Comparison of ENCODE assay signal across 9 mouse cellular contexts in the genomic region with DNA sequence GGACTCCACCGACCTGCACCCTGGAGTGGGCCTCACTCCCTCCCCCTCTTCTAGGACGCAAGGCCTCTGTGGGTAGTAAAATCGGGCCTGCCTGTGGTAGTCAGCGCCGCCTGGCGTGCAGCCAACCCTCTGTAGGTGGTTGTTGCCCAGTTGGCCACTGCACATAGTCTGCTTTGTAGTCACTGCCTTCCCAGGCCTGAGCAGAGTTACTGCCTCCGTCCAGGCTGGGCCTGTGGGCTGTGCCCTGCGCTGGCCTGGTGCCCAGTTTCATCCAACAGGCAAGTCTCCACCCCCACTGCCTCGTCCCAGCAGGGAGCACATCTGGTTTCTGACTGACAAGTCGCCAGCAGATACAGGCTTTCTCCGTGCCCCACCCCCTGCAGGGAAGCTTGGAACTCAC. TPM values are rescaled to one million over a fixed set of nuclear protein-coding genes. Genes with fewer than 3 reads are reported as not detected.
A peak's percentile ranks its signal among the peaks of the same experiment; 100 is the strongest.
DNase-seq lines count a peak whose midpoint lies in the region; ATAC-seq and TF ChIP-seq lines count a peak whose summit lies in the region.
"Had no signal": no experiment of that assay in that cellular context is flagged by ENCODE, and none has a peak within 500 bp of the region (broad histone marks: within the 10 kb centered on the region; RNA-seq: fewer than 3 reads in every experiment).

No protein-coding gene starts in this region.

- no peak overlapping the region for H3K4me2 ChIP-seq in forebrain, embryonic 12.5 days
- H3K4me2 ChIP-seq in heart, embryonic 15.5 days, result no peak overlapping the region

- no peak overlapping the region for H3K4me3 ChIP-seq in forebrain, embryonic 12.5 days (replicated peaks)
- no peak overlapping the region for H3K4me3 ChIP-seq in heart, embryonic 15.5 days
- no peak overlapping the region for H3K4me3 ChIP-seq in liver, adult 2 months (ENCODE audit: insufficient read depth, low read depth, low read length)

- peak; percentile 32 for DNase-seq in urinary bladder, adult 2 months (ENCODE audit: low spot score)
- DNase-seq in urinary bladder, postnatal 10 days (ENCODE audit: low spot score), result no peak
- DNase-seq in kidney, postnatal 25 days, result peak; percentile 91 to 95
- peak; percentile 92 for DNase-seq in liver, adult 2 months (ENCODE audit: extremely low read depth, low read depth, low spot score)
- peak; percentile 35 for DNase-seq in ovary, postnatal 10 days (ENCODE audit: low spot score)
- no peak for DNase-seq in thymus, postnatal 36 days

- H3K4me1 ChIP-seq in forebrain, embryonic 12.5 days, result peaks cover 5% of the 10 kb centered on the region; the same call in 1 of the 2 replicates
- peaks cover 25% of the 10 kb centered on the region for H3K4me1 ChIP-seq in heart, embryonic 15.5 days (replicated peaks)
- H3K4me1 ChIP-seq in liver, adult 2 months (ENCODE audit: control insufficient read depth, insufficient read depth, low read length), result peaks cover 15% of the 10 kb centered on the region

- H3K27me3 ChIP-seq in forebrain, embryonic 12.5 days, result no peaks in the 10 kb centered on the region; the same call in 1 of the 2 replicates
- no peaks in the 10 kb centered on the region for H3K27me3 ChIP-seq in heart, embryonic 15.5 days
- no peaks in the 10 kb centered on the region for H3K27me3 ChIP-seq in liver, adult 2 months (ENCODE audit: control insufficient read depth, insufficient read depth, low read length)

- peak; percentile 17; the same call in 1 of the 2 replicates for TF ChIP-seq CTCF in liver, adult 2 months (IDR thresholded peaks at IDR 0.05; ENCODE audit: low read depth, low read length)

- WGBS in forebrain, embryonic 12.5 days, result 49% methylated on average over 11 of the region's 11 CpGs
- 14% methylated on average over 11 of the region's 11 CpGs for WGBS in heart, embryonic 15.5 days
- WGBS in liver, adult 2 months, result 13% methylated on average over 11 of the region's 11 CpGs

- ATAC-seq in forebrain, embryonic 12.5 days (ENCODE audit: low FRiP score), result peak; percentile 51; the same call in 1 of the 2 replicates
- ATAC-seq in heart, embryonic 15.5 days (replicated peaks; ENCODE audit: insufficient number of reproducible peaks, insufficient read depth, low FRiP score, low read depth), result peak; percentile 89

- peaks cover 33% of the 10 kb centered on the region for H3K36me3 ChIP-seq in forebrain, embryonic 12.5 days (replicated peaks)
- peaks cover 53% of the 10 kb centered on the region for H3K36me3 ChIP-seq in heart, embryonic 15.5 days
- peaks cover 2% of the 10 kb centered on the region; the same call in 1 of the 2 replicates for H3K36me3 ChIP-seq in liver, adult 2 months (ENCODE audit: control insufficient read depth, insufficient read depth, low read length)
- H3K36me3 ChIP-seq: G1E had no signal

- no peaks in the 10 kb centered on the region for H3K79me2 ChIP-seq in liver, adult 2 months (ENCODE audit: control insufficient read depth, insufficient read depth, low read length)

- H3K9ac ChIP-seq in forebrain, embryonic 12.5 days, result no peak overlapping the region
- H3K9ac ChIP-seq in heart, embryonic 15.5 days, result no peak overlapping the region
- H3K9ac ChIP-seq in liver, adult 2 months (ENCODE audit: low read depth, low read length), result no peak overlapping the region

- no peaks in the 10 kb centered on the region for H3K9me3 ChIP-seq in forebrain, embryonic 12.5 days
- H3K9me3 ChIP-seq in heart, embryonic 15.5 days (replicated peaks), result no peaks in the 10 kb centered on the region
- H3K9me3 ChIP-seq: G1E had no signal

- 0 out of 2 replicates have a peak, but pooled peaks have one; percentile 3 for TF ChIP-seq POLR2A in liver, adult 2 months (IDR thresholded peaks at IDR 0.05; ENCODE audit: extremely low read depth, insufficient read depth, low read length)

- H3K27ac ChIP-seq in forebrain, embryonic 12.5 days, result no peak overlapping the region
- peak overlapping the region; percentile 62 for H3K27ac ChIP-seq in heart, embryonic 15.5 days
- peak overlapping the region; percentile 7; the same call in 1 of the 2 replicates for H3K27ac ChIP-seq in liver, adult 2 months (replicated peaks; ENCODE audit: insufficient read depth, low read depth, low read length)

RNA-seq across cellular contexts. Expression of a gene that starts 54.8 kb away (rescaled TPM):
- 27.3 and 34.1 TPM in 2 replicates for polyA plus RNA-seq in urinary bladder, adult 2 months (2012; rRNA removed)
- 30.9 and 34.4 TPM in 2 replicates for polyA plus RNA-seq in forebrain, embryonic 12.5 days (2016; fragmentation: Nextera tagmentation; extraction: Ambion mirVana)
- 10.9 and 15.3 TPM in 2 replicates for polyA plus RNA-seq in heart, embryonic 15.5 days (2015; fragmentation: Nextera tagmentation; extraction: Ambion mirVana)
- total RNA-seq in liver, adult 2 months (2014; rRNA removed), result 8.8 and 8.9 TPM in 2 replicates
- polyA plus RNA-seq in liver, adult 2 months (2012; rRNA removed), result 16.3 and 28.7 TPM in 2 replicates

Comparison
In these comparisons a context has a peak if more than half of its experiments do, and no peak if none do; other contexts are left out.
1. DNase-seq: peak in urinary bladder, adult 2 months (single experiment), kidney, postnatal 25 days (2 of 2), liver, adult 2 months (single experiment) and ovary, postnatal 10 days (single experiment); none in urinary bladder, postnatal 10 days (single experiment) and thymus, postnatal 36 days (0 of 2).